Mouse (Mus musculus) Muller cell, postnatal 12 days (primary cell): ENCODE data around the gene Mtmr3.
"Not testable (repeated sequence)": the region's sequence is repeated elsewhere in the genome, so short reads cannot be mapped to it uniquely, and the experiment has no call there.

Experiments
- DNase-seq: peaks from one replicate; pipeline ENCODE4 v3.0.0-alpha.2; 2015; ENCODE audit errors: inconsistent ontology term

Gene Mtmr3

GRCm38 (mm10) chr11:4601890-4602289 is 7.2 kb upstream of the Mtmr3 start:
- no peak for DNase-seq

GRCm38 (mm10) chr11:4599916-4600315 is 5.3 kb upstream of the Mtmr3 start:
- DNase-seq, result no peak

- no peak for DNase-seq
Observed at GRCm38 (mm10) chr11:4598411-4598810, 3.7 kb upstream of the Mtmr3 start.

- no peak for DNase-seq
Observed at GRCm38 (mm10) chr11:4593849-4594607, 635 bp downstream of the Mtmr3 start.

GRCm38 (mm10) chr11:4593491-4593848 is 1.2 kb downstream of the Mtmr3 start:
- DNase-seq, result no peak

- no peak for DNase-seq
Observed at GRCm38 (mm10) chr11:4591811-4592210, 2.9 kb downstream of the Mtmr3 start.

GRCm38 (mm10) chr11:4578682-4579081 is 16.0 kb downstream of the Mtmr3 start:
- DNase-seq, result peak; percentile 74

- no peak for DNase-seq
Observed at GRCm38 (mm10) chr11:4577079-4577478, 17.6 kb downstream of the Mtmr3 start.

GRCm38 (mm10) chr11:4576090-4576732 is 18.5 kb downstream of the Mtmr3 start:
- DNase-seq, result not testable (repeated sequence)

GRCm38 (mm10) chr11:4571491-4571901 is 23.2 kb downstream of the Mtmr3 start:
- DNase-seq, result no peak

GRCm38 (mm10) chr11:4566333-4566732 is 28.3 kb downstream of the Mtmr3 start:
- DNase-seq, result no peak

GRCm38 (mm10) chr11:4565545-4565944 is 29.1 kb downstream of the Mtmr3 start:
- DNase-seq, result no peak

- DNase-seq, result no peak
Observed at GRCm38 (mm10) chr11:4553274-4554063, 41.2 kb downstream of the Mtmr3 start.

GRCm38 (mm10) chr11:4547569-4547968 is 47.1 kb downstream of the Mtmr3 start:
- no peak for DNase-seq

- DNase-seq, result no peak
Observed at GRCm38 (mm10) chr11:4545976-4546375, 48.7 kb downstream of the Mtmr3 start.

- DNase-seq, result no peak
Observed at GRCm38 (mm10) chr11:4545401-4545800, 49.3 kb downstream of the Mtmr3 start.

GRCm38 (mm10) chr11:4544627-4544921 is 50.1 kb downstream of the Mtmr3 start:
- not testable (repeated sequence) for DNase-seq

GRCm38 (mm10) chr11:4543746-4544626 is 50.7 kb downstream of the Mtmr3 start:
- DNase-seq, result no peak

GRCm38 (mm10) chr11:4543040-4543551 is 51.6 kb downstream of the Mtmr3 start:
- no peak for DNase-seq

- DNase-seq, result no peak
Observed at GRCm38 (mm10) chr11:4536645-4537044, 58.0 kb downstream of the Mtmr3 start.

- DNase-seq, result no peak
Observed at GRCm38 (mm10) chr11:4527132-4527531, 67.5 kb downstream of the Mtmr3 start.
